Mouse (Mus musculus) left cerebral cortex, postnatal 25 days (tissue): ENCODE measurements around the gene Gm8011. TPM values are rescaled to one million over a fixed set of nuclear protein-coding genes. Genes with fewer than 3 reads are reported as not detected.
"Not testable (repeated sequence)": the region's sequence is repeated elsewhere in the genome, so short reads cannot be mapped to it uniquely, and the experiment has no call there.

ENCODE experiments used
- DNase-seq, 2 experiments: peaks; one replicate each; pipeline ENCODE4 v3.0.0; 2022; ENCODE audit warnings: low spot score in 2 of 2, mixed read lengths in 1 of 2
- intact Hi-C: fragments of 180-260 bp; cut with DNase I; formaldehyde crosslinking; loops from one replicate; pipeline ENCODE4 v1.15.1; 2025
- total RNA-seq, 2 experiments: library from RNA; stranded (reverse); gene quantifications; 2 replicates each; pipeline ENCODE4 v1.2.3; 2021

The Gm8011 gene
- total RNA-seq: not detected

DNA sequence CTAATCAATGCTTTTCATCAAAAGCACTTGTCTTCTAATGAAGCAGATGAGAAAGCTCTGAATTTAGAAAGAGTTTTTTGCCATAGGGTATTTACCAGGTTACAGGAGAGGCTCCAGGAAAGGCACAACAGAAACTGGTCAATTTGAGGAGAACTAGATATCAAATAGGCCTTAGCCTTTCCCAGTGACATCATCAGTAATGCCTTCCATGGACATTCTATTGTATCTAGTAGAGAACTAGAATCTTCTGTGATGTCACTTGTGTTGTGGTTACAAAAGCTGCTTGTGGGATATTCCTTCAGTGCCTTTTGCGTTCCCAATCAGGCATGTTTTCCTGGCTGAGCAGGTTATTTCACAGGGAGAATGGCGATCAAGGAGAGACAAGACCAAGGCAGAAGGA lies at the start of gene Gm8011:
TSS of gene Gm8011 (plus strand) at position 301 of the 400 bp plus-strand sequence.
- DNase-seq: not testable (repeated sequence)

DNA sequence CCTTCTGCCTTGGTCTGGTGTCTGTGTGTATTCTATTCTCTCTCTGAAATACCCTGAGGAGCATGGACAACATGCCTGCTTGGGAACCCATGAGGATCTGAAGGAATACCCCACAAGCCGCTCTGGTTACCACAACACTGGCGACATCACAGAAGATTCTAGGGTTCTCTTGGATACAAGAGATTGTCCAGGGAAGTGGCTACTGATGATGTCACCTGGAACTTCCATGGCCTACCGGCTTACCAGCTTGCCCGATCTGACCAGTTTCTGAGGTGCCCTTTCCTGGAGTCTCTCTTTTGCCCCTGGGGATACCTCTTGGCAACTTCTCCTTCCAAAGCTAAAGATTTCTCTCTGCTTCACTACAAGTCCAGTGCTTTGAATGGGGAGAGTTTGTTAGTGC lies 24.1 kb upstream of the Gm8011 start, which contains the start of gene Gm8005:
TSS of gene Gm8005 (minus strand) at position 101 of the 400 bp plus-strand sequence.
- DNase-seq, intact Hi-C loops: not testable (repeated sequence)

More for the DNA sequence above, at the start of gene Gm8011:
- intact Hi-C loops: not testable (repeated sequence)

DNA sequence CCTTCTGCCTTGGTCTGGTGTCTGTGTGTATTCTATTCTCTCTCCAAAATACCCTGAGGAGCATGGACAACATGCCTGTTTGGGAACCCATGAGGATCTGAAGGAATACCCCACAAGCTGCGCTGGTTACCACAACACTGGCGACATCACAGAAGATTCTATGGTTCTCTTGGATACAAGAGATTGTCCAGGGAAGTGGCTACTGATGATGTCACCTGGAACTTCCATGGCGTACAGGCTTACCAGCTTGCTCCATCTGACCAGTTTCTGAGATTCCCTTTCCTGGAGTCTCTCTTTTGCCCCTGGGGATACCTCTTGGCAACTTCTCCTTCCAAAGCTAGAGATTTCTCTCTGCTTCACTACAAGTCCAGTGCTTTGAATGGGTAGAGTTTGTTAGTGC lies 38.6 kb downstream of the Gm8011 start, which contains the start of gene Gm8020:
TSS of gene Gm8020 (minus strand) at position 101 of the 400 bp plus-strand sequence.
- DNase-seq, intact Hi-C loops: not testable (repeated sequence)

Other genes starting within 250 kb of the Gm8011 start
- not detected for gene Gm17026, start 203.8 kb upstream of the Gm8011 start, total RNA-seq
- not detected for gene Gm9611, start 166.5 kb upstream of the Gm8011 start, total RNA-seq
- not detected for gene Gm7995, start 153.7 kb upstream of the Gm8011 start, total RNA-seq
- gene Gm8005, start 24.2 kb upstream of the Gm8011 start, total RNA-seq: not detected
- not detected for gene Gm8020, start 38.5 kb downstream of the Gm8011 start, total RNA-seq
- gene Gm8024, start 60.4 kb downstream of the Gm8011 start, total RNA-seq: not detected
- not detected for gene Gm17124, start 136.0 kb downstream of the Gm8011 start, total RNA-seq
- gene Gm3633, start 178.0 kb downstream of the Gm8011 start, total RNA-seq: not detected
- not detected for gene Gm10378, start 192.1 kb downstream of the Gm8011 start, total RNA-seq